Mouse (Mus musculus) mouse embryonic stem cell (cell line): ENCODE measurements around the gene Gm13304.
"Not testable (repeated sequence)": the region's sequence is repeated elsewhere in the genome, so short reads cannot be mapped to it uniquely, and the experiment has no call there.

Experiments used
- in situ Hi-C, 2 experiments: fragments of 300-500 bp; cut with MboI; formaldehyde crosslinking; loops; 1 replicate in 1 of 2; 3 replicates in 1 of 2; pipeline ENCODE4 v1.14.3; 2019 to 2020; ENCODE audit warnings: low sequenced_read_pairs in 2 of 2, low pct_unique_long_range_greater_than_20kb in 1 of 2, mixed read lengths in 1 of 2; ENCODE audit not compliant: unreplicated experiment in 1 of 2

Gm13304 gene

DNA sequence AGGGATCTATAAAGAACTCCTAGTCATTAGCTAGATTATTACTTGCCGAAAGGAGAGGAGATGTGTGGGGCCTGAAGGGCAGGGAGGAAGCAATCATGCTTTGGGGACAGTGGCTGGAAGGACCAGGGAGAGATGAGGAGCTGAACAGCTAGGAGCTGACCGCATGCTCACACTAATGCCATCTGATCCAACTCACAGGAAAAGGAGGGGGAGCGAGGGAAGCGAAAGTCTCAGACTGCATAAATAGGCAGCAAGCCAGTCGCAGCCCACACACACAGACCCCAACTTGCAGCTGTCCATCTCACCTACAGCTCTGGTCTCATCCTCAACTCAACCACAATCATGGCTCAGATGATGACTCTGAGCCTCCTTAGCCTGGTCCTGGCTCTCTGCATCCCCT lies at the start of gene Gm13304:
Gene Gm13304, plus strand, starts transcription at position 301 of the 400 bp plus-strand sequence.
- in situ Hi-C loops, result not testable (repeated sequence)

DNA sequence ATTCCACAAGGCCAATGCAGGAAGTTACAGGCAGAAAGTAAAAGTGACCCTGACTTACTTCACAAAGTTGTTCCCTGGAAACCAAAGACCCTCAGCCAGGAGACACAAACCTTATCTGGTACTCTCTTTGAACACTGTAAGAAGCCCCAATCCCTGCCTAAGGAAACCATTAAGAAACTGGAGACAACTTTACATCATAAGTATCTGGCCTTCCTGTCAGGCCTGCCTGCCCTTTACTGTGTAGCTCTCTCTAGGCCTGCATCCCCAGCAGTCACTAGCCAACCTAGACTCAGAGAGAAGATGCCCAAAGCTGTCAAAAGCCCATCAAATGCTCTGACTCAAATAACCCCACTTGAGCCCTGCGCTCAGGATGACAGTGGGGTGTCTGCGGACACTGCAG lies 23.7 kb upstream of the Gm13304 start, which contains the start of gene Gm3893:
Gene Gm3893, plus strand, starts transcription at position 301 of the 400 bp plus-strand sequence.
- in situ Hi-C loops, result not testable (repeated sequence)

DNA sequence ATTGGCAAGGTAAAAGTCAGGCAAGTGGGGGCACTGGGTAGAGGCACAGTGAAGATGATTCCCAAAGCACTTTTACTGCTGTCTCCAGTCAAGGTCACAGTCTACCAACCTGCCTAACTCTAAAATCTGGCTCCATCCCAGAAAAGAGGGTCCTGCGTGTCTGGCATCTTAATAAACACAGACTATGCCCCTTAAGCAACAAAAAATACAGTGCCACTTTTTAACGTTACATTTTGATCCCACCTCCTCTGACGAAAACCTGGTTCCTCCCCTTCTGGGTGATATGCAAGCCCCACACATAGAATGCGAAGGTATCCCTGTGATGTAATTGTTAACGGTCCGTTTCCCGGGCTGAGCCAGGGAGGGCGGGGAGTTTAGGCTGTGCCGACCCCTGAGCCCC lies 38.5 kb downstream of the Gm13304 start, which contains the start of gene Gm13306:
Gene Gm13306, plus strand, starts transcription at position 301 of the 400 bp plus-strand sequence.
- in situ Hi-C loops, result not testable (repeated sequence)
